Mouse (Mus musculus) heart, adult 2 months (tissue): ENCODE results near the gene Stpg1.

ENCODE experiments used
- CTCF ChIP-seq: fragments of 200-600 bp; IDR thresholded peaks from 2 replicates; pipeline ENCODE4 v1.8.1; 2022; ENCODE audit warnings: antibody characterized with exemption, mild to moderate bottlenecking, moderate library complexity
- POLR2A ChIP-seq: fragments of 200-500 bp; IDR thresholded peaks from 2 replicates; pipeline ENCODE4 v1.6.1; 2011; ENCODE audit warnings: mild to moderate bottlenecking, low read depth, low read length, control low read depth; ENCODE audit not compliant: insufficient read depth

- TF ChIP-seq POLR2A = no peak
- TF ChIP-seq CTCF = no peak
Measured at GRCm38 (mm10) chr4:135523939-135524338, 29.3 kb downstream of the Stpg1 start.
